Comparison of ENCODE assay signal across 14 mouse cellular contexts in the genomic region with DNA sequence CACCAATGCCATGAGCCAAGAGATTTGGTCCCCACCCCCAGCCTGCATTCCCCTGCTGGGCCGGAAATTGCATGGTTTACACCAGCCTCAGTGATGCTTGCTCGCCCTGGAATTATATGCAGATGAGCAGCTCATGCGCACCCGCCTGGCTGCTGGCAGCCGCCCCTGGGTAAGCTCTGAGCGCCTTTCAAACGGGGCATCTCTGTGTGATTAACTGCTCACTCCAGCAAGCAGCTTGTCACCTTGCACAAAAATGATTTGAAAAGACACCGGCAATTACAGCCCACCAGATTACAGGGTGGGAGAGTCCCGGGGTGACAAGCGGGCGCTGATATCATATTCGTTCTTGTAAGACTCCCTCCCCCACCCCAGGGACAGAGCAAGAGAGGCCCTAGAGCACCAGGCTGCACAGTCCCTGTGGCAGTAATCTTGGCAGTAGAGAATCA.
DNase-seq lines count a peak whose midpoint lies in the region; ATAC-seq lines count a peak whose summit lies in the region.
"Had no signal": no experiment of that assay in that cellular context is flagged by ENCODE, and none has a peak within 500 bp of the region (broad histone marks: within the 10 kb centered on the region; RNA-seq: fewer than 3 reads in every experiment).

No protein-coding gene starts in this region.

- H3K9ac ChIP-seq in forebrain, embryonic 15.5 days (replicated peaks) = 0 out of 2 replicates have a peak overlapping the region, but pooled peaks have one; percentile 9
- 0 out of 2 replicates have a peak overlapping the region, but pooled peaks have one; percentile 36 for H3K9ac ChIP-seq in limb, embryonic 13.5 days
- H3K9ac ChIP-seq: limb, embryonic 15.5 days had no signal

- H3K27ac ChIP-seq in forebrain, embryonic 15.5 days (replicated peaks) = peak overlapping the region; percentile 36
- H3K27ac ChIP-seq in limb, embryonic 13.5 days = no peak overlapping the region
- H3K27ac ChIP-seq: heart, adult 2 months; limb, embryonic 15.5 days had no signal

- ATAC-seq in forebrain, embryonic 15.5 days (replicated peaks) = peak; percentile 92
- no peak for ATAC-seq in limb, embryonic 13.5 days (ENCODE audit: low FRiP score, low read depth)
- ATAC-seq: lung, postnatal 0 days had no signal

- H3K9me3 ChIP-seq in forebrain, embryonic 15.5 days = no peaks in the 10 kb centered on the region
- no peaks in the 10 kb centered on the region for H3K9me3 ChIP-seq in limb, embryonic 13.5 days
- H3K9me3 ChIP-seq: limb, embryonic 15.5 days had no signal

- intact Hi-C loops in left cerebral cortex, postnatal 25 days (cut with DNase I) = no loop called here

- no peak overlapping the region for H3K4me2 ChIP-seq in forebrain, embryonic 15.5 days (replicated peaks)
- no peak overlapping the region for H3K4me2 ChIP-seq in limb, embryonic 13.5 days (replicated peaks)
- H3K4me2 ChIP-seq: limb, embryonic 15.5 days had no signal

- no peak overlapping the region for H3K4me3 ChIP-seq in forebrain, embryonic 15.5 days
- no peak overlapping the region for H3K4me3 ChIP-seq in limb, embryonic 13.5 days
- H3K4me3 ChIP-seq: heart, adult 2 months; limb, embryonic 15.5 days had no signal

- peak; percentile 42 for DNase-seq in left cerebral cortex, adult 11 months (ENCODE audit: low spot score)
- DNase-seq in left cerebral cortex, postnatal 25 days (ENCODE audit: low spot score in 2 of 2) = no peak
- peak; percentile 76 for DNase-seq in retina, postnatal 1 day
- DNase-seq in cerebellum, adult 11-12 months = no peak
- no peak for DNase-seq in embryo, embryonic 11 days
- DNase-seq in right cerebral cortex, adult 18-20 months = no peak
- DNase-seq: adrenal gland, adult 8-10 months; cerebellum, adult 2 months; heart, adult 2 months; thymus, postnatal 14 days had no signal

- peaks cover 23% of the 10 kb centered on the region for H3K4me1 ChIP-seq in forebrain, embryonic 15.5 days
- peaks cover 15% of the 10 kb centered on the region for H3K4me1 ChIP-seq in limb, embryonic 13.5 days

- 3% methylated on average over 12 of the region's 12 CpGs for WGBS in forebrain, embryonic 15.5 days
- 40% methylated on average over 12 of the region's 12 CpGs for WGBS in limb, embryonic 13.5 days

- H3K36me3 ChIP-seq in forebrain, embryonic 15.5 days = no peaks in the 10 kb centered on the region
- peaks cover 9% of the 10 kb centered on the region; the same call in 1 of the 2 replicates for H3K36me3 ChIP-seq in limb, embryonic 13.5 days
- H3K36me3 ChIP-seq: limb, embryonic 15.5 days had no signal

- H3K27me3 ChIP-seq in forebrain, embryonic 15.5 days = no peaks in the 10 kb centered on the region
- H3K27me3 ChIP-seq in limb, embryonic 13.5 days = no peaks in the 10 kb centered on the region
- H3K27me3 ChIP-seq: limb, embryonic 15.5 days had no signal

Comparison
In these comparisons a context has a peak if more than half of its experiments do, and no peak if none do; other contexts are left out.
1. DNase-seq: peak in left cerebral cortex, adult 11 months (single experiment) and retina, postnatal 1 day (single experiment); none in left cerebral cortex, postnatal 25 days (0 of 2), cerebellum, adult 11-12 months (single experiment), embryo, embryonic 11 days (single experiment) and right cerebral cortex, adult 18-20 months (single experiment).